Mouse (Mus musculus) heart, adult 2 months (tissue): ENCODE results near the gene Ube2cbp. TPM values are rescaled to one million over a fixed set of nuclear protein-coding genes. Genes with fewer than 3 reads are reported as not detected.

ENCODE experiments used
- DNase-seq, 2 experiments: peaks; one replicate each; pipeline ENCODE4 v3.0.0; 2021
- H3K27ac ChIP-seq: fragments of 200-600 bp; 2 replicates; pipeline ENCODE4 v1.8.1; 2022
- H3K27me3 ChIP-seq: fragments of 200-500 bp; 2 replicates; pipeline ENCODE4 v1.6.1; 2012; ENCODE audit warnings: mild to moderate bottlenecking, low read length, inconsistent platforms, mixed read lengths; ENCODE audit not compliant: control insufficient read depth, insufficient read depth
- H3K36me3 ChIP-seq: fragments of 200-500 bp; 2 replicates; pipeline ENCODE4 v1.6.1; 2012; ENCODE audit warnings: low read length, inconsistent platforms; ENCODE audit not compliant: control insufficient read depth, insufficient read depth
- H3K4me1 ChIP-seq: fragments of 200-500 bp; 2 replicates; pipeline ENCODE4 v1.6.1; 2011; ENCODE audit warnings: low read length; ENCODE audit not compliant: control insufficient read depth, insufficient read depth
- H3K4me3 ChIP-seq: fragments of 200-600 bp; 2 replicates; pipeline ENCODE4 v1.8.1; 2022
- H3K79me2 ChIP-seq: fragments of 200-500 bp; replicated peaks from 2 replicates; pipeline ENCODE4 v1.6.1; 2012; ENCODE audit warnings: mild to moderate bottlenecking, inconsistent platforms, low read length, moderate library complexity, mixed read lengths; ENCODE audit not compliant: control insufficient read depth, insufficient read depth
- H3K9ac ChIP-seq: fragments of 200-500 bp; 2 replicates; pipeline ENCODE4 v1.6.1; 2012; ENCODE audit warnings: low read depth, mild to moderate bottlenecking, control low read depth, inconsistent platforms, low read length, mixed read lengths
- CTCF ChIP-seq: fragments of 200-600 bp; IDR thresholded peaks from 2 replicates; pipeline ENCODE4 v1.8.1; 2022; ENCODE audit warnings: antibody characterized with exemption, mild to moderate bottlenecking, moderate library complexity
- EP300 ChIP-seq: fragments of 200-500 bp; IDR thresholded peaks from 2 replicates; pipeline ENCODE4 v1.6.1; 2011; ENCODE audit warnings: low read depth, low read length, control low read depth; ENCODE audit not compliant: insufficient read depth
- POLR2A ChIP-seq: fragments of 200-500 bp; IDR thresholded peaks from 2 replicates; pipeline ENCODE4 v1.6.1; 2011; ENCODE audit warnings: mild to moderate bottlenecking, low read depth, low read length, control low read depth; ENCODE audit not compliant: insufficient read depth
- WGBS: fragments of 180-500 bp; shearing (Covaris S2); methylation state at CpG from one replicate; pipeline ENCODE4 v1.1.7; 2018; 5-methylcytosine and 5-hydroxymethylcytosine counted together
- intact Hi-C: fragments of 180-260 bp; cut with DNase I; formaldehyde crosslinking; loops from one replicate; pipeline ENCODE4 v1.15.1; 2025
- polyA plus RNA-seq: library from polyadenylated mRNA; depleted of rRNA; stranded (reverse); fragments of >200 nt; gene quantifications from 2 replicates; pipeline ENCODE4 v1.2.3, GENCODE M21; 2012
- total RNA-seq, 2 experiments: library from RNA; stranded (reverse); gene quantifications; 2 replicates each; pipeline ENCODE4 v1.2.3; 2021

The Ube2cbp gene
- total and polyA plus RNA-seq, 3 experiments, result 0.64 to 1.5 (median 0.84) TPM

DNA sequence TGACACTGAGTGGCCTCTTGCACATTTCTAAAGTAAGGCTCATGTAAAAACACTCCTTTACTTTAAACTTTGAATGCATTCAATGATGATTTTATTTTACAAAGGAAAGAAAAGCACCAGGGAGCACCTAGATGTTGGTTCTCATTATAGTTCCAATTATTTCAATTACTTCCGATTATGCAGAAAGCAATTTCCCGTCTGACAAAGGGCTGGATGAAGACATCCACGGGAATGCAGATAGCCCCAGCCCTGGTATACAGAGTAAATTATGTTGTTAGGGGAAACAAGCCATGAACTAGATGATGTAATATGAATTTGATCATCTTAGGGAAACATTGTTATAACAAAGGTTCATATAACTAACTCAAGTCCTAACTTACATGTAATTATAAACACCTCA is 113.3 kb downstream of the Ube2cbp start:
- intact Hi-C loops, result no loop called here
- Histone ChIP-seq H3K36me3 (no peaks in the 10 kb centered on the region), H3K27me3 (no peaks in the 10 kb centered on the region), H3K4me1 (no peaks in the 10 kb centered on the region), H3K4me3 (no peak overlapping the region), H3K27ac (no peak overlapping the region), H3K79me2 (no peaks in the 10 kb centered on the region), H3K9ac (no peak overlapping the region)
- 73% methylated on average over 3 of the region's 3 CpGs for WGBS
- no peak for DNase-seq
- no peak for TF ChIP-seq EP300
- TF ChIP-seq POLR2A, result no peak
- TF ChIP-seq CTCF, result no peak

DNA sequence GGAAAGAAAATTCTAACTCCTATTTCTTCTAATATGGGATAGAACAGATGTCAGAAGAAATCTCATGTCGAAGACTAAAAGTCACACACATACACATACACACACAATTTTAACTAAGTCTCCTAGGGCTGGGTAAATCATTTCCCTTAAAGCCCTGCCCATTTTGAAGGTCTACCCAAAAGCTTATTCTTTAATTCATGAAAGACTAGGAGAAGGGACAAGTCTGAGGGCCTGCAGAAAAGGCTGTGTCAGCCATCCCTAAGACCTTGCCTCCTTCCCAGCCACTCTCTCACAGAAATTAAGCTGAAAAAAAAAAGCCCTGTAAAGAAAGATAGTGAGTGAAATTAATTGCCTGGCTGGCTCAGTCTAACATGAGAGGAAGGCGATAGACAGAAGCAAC is 128.0 kb downstream of the Ube2cbp start:
- TF ChIP-seq POLR2A, result no peak
- TF ChIP-seq CTCF, result no peak
- WGBS, result 80% methylated on average over 2 of the region's 2 CpGs
- no peak for DNase-seq
- H3K27me3 ChIP-seq, result no peaks in the 10 kb centered on the region
- H3K9ac ChIP-seq, result no peak overlapping the region
- no peaks in the 10 kb centered on the region for H3K36me3 ChIP-seq
- intact Hi-C loops, result no loop called here
- no peaks in the 10 kb centered on the region for H3K79me2 ChIP-seq
- no peak overlapping the region for H3K4me3 ChIP-seq
- H3K27ac ChIP-seq, result no peak overlapping the region
- no peaks in the 10 kb centered on the region for H3K4me1 ChIP-seq

DNA sequence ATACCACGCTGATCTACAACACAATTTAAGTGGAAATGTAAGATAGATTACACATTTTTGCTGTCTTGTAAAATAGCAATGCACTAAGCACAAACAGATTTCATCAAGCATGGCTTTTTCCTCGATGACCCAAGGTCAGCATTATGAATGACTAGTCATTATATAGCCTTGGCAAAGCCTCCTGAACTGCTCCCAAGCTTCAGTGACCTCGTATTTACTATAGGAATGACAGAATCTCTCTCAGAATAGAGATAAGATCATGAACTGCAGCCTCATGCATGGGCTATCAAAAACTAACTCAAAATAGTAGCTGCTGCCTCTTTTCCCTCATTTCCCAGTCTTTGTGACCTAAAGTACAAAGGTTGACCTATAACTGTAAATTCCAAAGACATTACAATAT is 128.4 kb downstream of the Ube2cbp start:
- Histone ChIP-seq H3K27me3 (no peaks in the 10 kb centered on the region), H3K4me3 (no peak overlapping the region), H3K36me3 (no peaks in the 10 kb centered on the region), H3K27ac (no peak overlapping the region), H3K79me2 (no peaks in the 10 kb centered on the region), H3K4me1 (no peaks in the 10 kb centered on the region), H3K9ac (no peak overlapping the region)
- no peak for DNase-seq
- WGBS, result 44% methylated on average over 3 of the region's 3 CpGs
- TF ChIP-seq CTCF, result no peak
- no peak for TF ChIP-seq EP300
- no peak for TF ChIP-seq POLR2A
- intact Hi-C loops, result no loop called here

DNA sequence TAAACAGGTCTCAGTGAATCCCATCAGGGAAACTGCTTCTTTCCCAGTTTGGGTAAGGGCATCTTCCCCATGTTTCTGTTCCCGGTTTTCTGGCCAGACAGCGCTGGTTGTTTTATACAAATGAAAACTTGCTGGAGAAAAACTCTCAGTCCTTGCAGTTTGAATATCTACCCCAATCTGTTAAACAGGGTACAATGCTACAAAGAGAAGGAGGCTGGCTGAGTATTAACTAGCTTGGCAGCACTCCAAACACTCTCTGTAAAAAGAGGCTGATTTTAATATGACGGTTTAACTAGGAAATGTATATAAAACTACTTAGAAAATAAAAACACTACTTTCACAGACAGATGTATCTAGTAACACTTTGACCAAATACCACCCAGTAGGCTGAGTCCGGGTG is 129.2 kb downstream of the Ube2cbp start:
- no peak for TF ChIP-seq EP300
- TF ChIP-seq POLR2A, result no peak
- no peak for TF ChIP-seq CTCF
- H3K36me3 ChIP-seq, result no peaks in the 10 kb centered on the region
- 75% methylated on average over 4 of the region's 4 CpGs for WGBS
- intact Hi-C loops, result no loop called here
- H3K27me3 ChIP-seq, result no peaks in the 10 kb centered on the region
- H3K27ac ChIP-seq, result no peak overlapping the region
- H3K79me2 ChIP-seq, result no peaks in the 10 kb centered on the region
- no peaks in the 10 kb centered on the region for H3K4me1 ChIP-seq
- no peak overlapping the region for H3K9ac ChIP-seq
- no peak for DNase-seq
- no peak overlapping the region for H3K4me3 ChIP-seq

DNA sequence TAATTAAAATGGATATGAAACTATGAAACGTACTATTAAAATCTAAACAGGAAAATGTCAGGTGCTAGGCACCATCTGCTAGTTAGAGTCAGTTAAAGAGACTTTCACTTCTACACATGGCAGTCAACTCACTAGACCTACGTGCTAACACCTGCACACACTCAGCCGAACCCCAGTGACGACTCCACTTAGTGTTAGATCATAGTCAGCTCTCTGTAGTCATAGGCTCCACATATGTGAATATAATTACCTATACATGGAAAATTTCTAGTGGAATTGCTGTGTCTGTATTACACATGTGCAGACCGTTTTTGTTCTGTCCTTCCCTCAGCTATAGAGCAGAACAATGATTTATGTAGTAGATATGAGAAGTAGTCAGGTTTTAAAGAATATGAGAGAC is 130.4 kb downstream of the Ube2cbp start:
- TF ChIP-seq POLR2A, result no peak
- no peak for TF ChIP-seq CTCF
- no peak for TF ChIP-seq EP300
- 92% methylated on average over 5 of the region's 5 CpGs for WGBS
- intact Hi-C loops, result no loop called here

DNA sequence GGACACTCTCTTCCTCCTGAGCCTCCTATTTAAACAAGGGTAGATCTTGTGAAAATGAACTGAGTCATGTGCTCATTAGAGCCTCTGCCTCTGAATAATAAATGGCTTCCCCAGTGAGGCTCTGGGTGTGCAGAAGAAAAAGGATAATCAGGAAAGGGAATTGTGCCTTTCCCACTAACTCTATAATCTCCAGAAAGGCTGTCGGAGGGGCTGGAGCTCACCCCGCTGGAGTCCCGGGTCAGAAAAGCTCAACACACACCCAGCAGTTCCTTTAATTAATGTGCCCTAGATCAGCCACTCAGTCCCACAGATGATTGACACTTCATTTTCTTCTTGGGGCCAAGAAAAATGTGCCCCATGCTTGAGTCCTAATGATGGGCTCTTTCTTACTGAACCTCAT is 134.2 kb downstream of the Ube2cbp start:
- Histone ChIP-seq H3K27ac (no peak overlapping the region), H3K4me1 (no peaks in the 10 kb centered on the region), H3K9ac (no peak overlapping the region), H3K4me3 (no peak overlapping the region), H3K27me3 (no peaks in the 10 kb centered on the region), H3K36me3 (no peaks in the 10 kb centered on the region), H3K79me2 (no peaks in the 10 kb centered on the region)
- intact Hi-C loops, result no loop called here
- no peak for TF ChIP-seq EP300
- no peak for TF ChIP-seq POLR2A
- no peak for TF ChIP-seq CTCF
- DNase-seq, result no peak
- WGBS, result 90% methylated on average over 3 of the region's 3 CpGs

More for the DNA sequence above, 130.4 kb downstream of the Ube2cbp start:
- no peaks in the 10 kb centered on the region for H3K36me3 ChIP-seq
- H3K27ac ChIP-seq, result no peak overlapping the region
- DNase-seq, result no peak
- no peak overlapping the region for H3K9ac ChIP-seq
- no peaks in the 10 kb centered on the region for H3K4me1 ChIP-seq
- no peaks in the 10 kb centered on the region for H3K79me2 ChIP-seq
- H3K27me3 ChIP-seq, result no peaks in the 10 kb centered on the region
- no peak overlapping the region for H3K4me3 ChIP-seq

DNA sequence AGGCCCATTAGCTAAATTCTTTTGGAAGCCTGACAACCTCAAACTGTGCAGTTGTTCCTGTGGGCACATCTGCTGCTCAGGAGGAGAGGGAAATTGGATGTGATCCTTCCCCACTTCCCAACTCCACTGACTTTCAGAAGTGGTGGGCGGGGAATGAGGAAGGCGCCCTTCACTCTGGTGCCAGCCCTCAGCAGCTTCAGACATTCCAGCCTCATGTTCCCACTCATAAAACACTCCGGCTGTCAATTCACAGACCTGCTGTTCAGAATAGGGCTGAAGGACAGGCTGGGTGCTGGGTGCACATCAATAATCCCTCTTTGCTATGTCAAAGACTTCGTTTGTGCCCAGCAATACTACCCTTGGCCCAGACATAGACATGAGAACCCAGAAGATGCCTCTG is 136.5 kb downstream of the Ube2cbp start:
- DNase-seq, result no peak
- Histone ChIP-seq H3K4me3 (no peak overlapping the region), H3K79me2 (no peaks in the 10 kb centered on the region), H3K9ac (no peak overlapping the region), H3K36me3 (no peaks in the 10 kb centered on the region), H3K27me3 (no peaks in the 10 kb centered on the region), H3K27ac (no peak overlapping the region), H3K4me1 (no peaks in the 10 kb centered on the region)
- 72% methylated on average over 4 of the region's 4 CpGs for WGBS
- intact Hi-C loops, result no loop called here
- no peak for TF ChIP-seq CTCF
